Mouse (Mus musculus) CH12.LX (cell line): ENCODE data around the gene Dnah7a.

Experiments used
- BHLHE40 ChIP-seq: IDR thresholded peaks from 2 replicates; pipeline ENCODE4 v1.6.1; 2011; ENCODE audit warnings: mild to moderate bottlenecking, low read depth, low read length, improper control_type of control experiment
- CHD1 ChIP-seq: IDR thresholded peaks from 2 replicates; pipeline ENCODE4 v1.6.1; 2012; ENCODE audit warnings: low read depth, low read length, improper control_type of control experiment, inconsistent platforms
- CHD2 ChIP-seq: IDR thresholded peaks from 2 replicates; pipeline ENCODE4 v1.6.1; 2011; ENCODE audit warnings: low read length, improper control_type of control experiment
- CTCF ChIP-seq, 2 experiments: IDR thresholded peaks in 1 of 2; conservative IDR thresholded peaks in 1 of 2; 2 replicates each; pipeline ENCODE4 v1.5.1; 2011 to 2012; ENCODE audit warnings: low read depth in 2 of 2, low read length in 2 of 2, improper control_type of control experiment in 1 of 2, inconsistent platforms in 1 of 2, mild to moderate bottlenecking in 1 of 2, moderate library complexity in 1 of 2
- KAT2A ChIP-seq: IDR thresholded peaks from 2 replicates; pipeline ENCODE4 v1.6.1; 2012; ENCODE audit warnings: low read length, improper control_type of control experiment, inconsistent platforms; ENCODE audit not compliant: insufficient replicate concordance
- MAX ChIP-seq: IDR thresholded peaks from 2 replicates; pipeline ENCODE4 v1.6.1; 2011; ENCODE audit warnings: low read length, improper control_type of control experiment
- PAX5 ChIP-seq: IDR thresholded peaks from 2 replicates; pipeline ENCODE4 v1.6.1; 2012; ENCODE audit warnings: low read length, inconsistent platforms, mixed read lengths
- USF1 ChIP-seq: IDR thresholded peaks from 2 replicates; pipeline ENCODE4 v1.6.1; 2014; ENCODE audit warnings: low read depth, mild to moderate bottlenecking, inconsistent platforms, low read length, improper control_type of control experiment
- ZMIZ1 ChIP-seq: IDR thresholded peaks from 2 replicates; pipeline ENCODE4 v1.6.1; 2012; ENCODE audit warnings: low read depth, mild to moderate bottlenecking, inconsistent platforms, low read length, improper control_type of control experiment
- ZNF384 ChIP-seq: IDR thresholded peaks from 2 replicates; pipeline ENCODE4 v1.6.1; 2012; ENCODE audit warnings: low read depth, low read length, improper control_type of control experiment, inconsistent platforms

DNA sequence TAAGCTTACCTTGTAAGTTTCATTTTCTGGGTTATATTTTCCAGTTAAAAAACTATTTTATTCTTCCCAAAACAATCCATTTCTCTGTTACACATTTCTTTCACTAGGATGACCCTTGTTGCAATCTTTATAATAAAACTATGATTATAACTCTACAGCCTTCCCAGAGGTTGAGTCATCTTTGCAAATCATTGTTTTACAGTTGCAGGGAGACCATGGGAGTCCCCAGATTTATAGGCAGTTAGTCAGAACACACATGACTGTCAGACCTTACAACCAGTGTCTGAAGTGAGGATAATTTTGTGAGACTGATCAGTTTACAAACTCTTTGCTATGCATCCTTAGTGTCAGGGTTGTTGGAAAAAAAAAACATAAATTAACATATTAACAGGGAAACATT lies 14.8 kb upstream of the Dnah7a start:
- TF ChIP-seq KAT2A (no peak), ZNF384 (no peak), USF1 (no peak), CTCF (conservative IDR thresholded peaks at IDR 0.05 in 1 of 2, IDR thresholded peaks at IDR 0.05 in 1 of 2; ENCODE audit: low read depth in 2 of 2, low read length in 2 of 2) (no peak), PAX5 (no peak), BHLHE40 (no peak), CHD1 (no peak), ZMIZ1 (no peak), CHD2 (no peak), MAX (no peak)
